8 mouse cellular contexts compared by ENCODE assay signal in the genomic region with DNA sequence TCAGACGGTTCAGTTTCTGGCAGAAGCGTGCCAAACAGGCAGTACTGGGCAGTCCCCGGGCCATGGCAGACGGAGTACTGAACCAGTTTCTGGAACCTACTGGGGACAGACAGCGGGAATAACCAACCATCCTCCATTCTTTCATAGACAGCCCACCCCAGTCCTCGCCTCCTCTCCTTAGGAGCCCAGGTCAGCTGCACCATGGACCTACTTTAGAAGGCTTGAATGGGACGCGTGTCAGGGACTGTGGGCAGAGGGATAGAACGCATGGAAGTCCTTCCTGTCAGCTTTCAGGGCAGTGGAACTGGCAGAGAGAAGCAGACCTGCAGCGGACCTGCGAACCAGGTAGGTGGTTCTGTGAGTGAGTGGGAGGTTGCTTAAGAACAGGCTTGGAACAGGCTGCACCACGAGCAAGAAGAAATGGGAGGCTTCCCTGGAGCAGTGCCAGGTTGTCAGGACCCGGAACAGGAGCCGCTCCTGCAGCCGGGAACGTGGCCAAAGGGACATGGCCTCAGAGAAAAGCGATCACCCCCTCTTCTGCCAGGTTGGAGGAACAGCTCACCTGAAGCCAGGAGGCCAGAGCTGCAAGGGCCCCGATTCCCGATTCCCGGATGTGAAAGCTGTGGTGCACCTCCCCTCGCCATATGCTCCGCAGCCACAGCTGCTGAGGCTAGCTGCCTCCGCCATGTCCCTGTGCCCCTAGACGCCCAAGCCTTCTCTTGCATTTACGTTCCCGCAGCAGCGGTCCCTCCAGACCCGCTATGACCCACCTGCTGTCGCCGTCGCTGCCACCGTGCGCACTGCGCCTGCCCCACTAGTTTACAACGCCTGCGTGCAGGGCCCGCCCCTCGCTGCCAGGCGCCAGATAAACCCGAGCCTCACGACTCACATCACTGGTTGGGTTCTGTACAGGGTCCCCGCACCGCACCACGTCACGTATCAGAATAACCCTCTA. TPM values are rescaled to one million over a fixed set of nuclear protein-coding genes. Genes with fewer than 3 reads are reported as not detected.
DNase-seq lines count a peak whose midpoint lies in the region; ATAC-seq and TF ChIP-seq lines count a peak whose summit lies in the region.

No protein-coding gene starts in this region.

- peaks cover 13% of the 10 kb centered on the region; the same call in 1 of the 2 replicates for H3K4me1 ChIP-seq in forebrain, embryonic 13.5 days
- H3K4me1 ChIP-seq in lung, embryonic 14.5 days (ENCODE audit: insufficient read depth) = no peaks in the 10 kb centered on the region

- ATAC-seq in forebrain, embryonic 13.5 days = peak; percentile 89
- ATAC-seq in lung, embryonic 14.5 days (ENCODE audit: insufficient read depth) = peak; percentile 68
- ATAC-seq in inflammation-experienced regulatory T-cells, adult 6 months = no peak

- H3K9me3 ChIP-seq in forebrain, embryonic 13.5 days (replicated peaks) = no peaks in the 10 kb centered on the region
- H3K9me3 ChIP-seq in lung, embryonic 14.5 days (ENCODE audit: low read depth, low read length) = no peaks in the 10 kb centered on the region

- no peaks in the 10 kb centered on the region for H3K36me3 ChIP-seq in forebrain, embryonic 13.5 days (ENCODE audit: poor library complexity, severe bottlenecking)
- no peaks in the 10 kb centered on the region for H3K36me3 ChIP-seq in lung, embryonic 14.5 days (ENCODE audit: insufficient read depth)

- H3K9ac ChIP-seq in forebrain, embryonic 13.5 days = peak overlapping the region; percentile 64
- peak overlapping the region; percentile 50 for H3K9ac ChIP-seq in lung, embryonic 14.5 days

- peak; percentile 43 for DNase-seq in MN1 (ENCODE audit: low spot score)
- DNase-seq in cerebellum, adult 11-12 months = peak; percentile 84
- DNase-seq in heart, postnatal 4 days = peak; percentile 74
- peak; percentile 70 to 75 for DNase-seq in layer of hippocampus, adult 8-10 months (ENCODE audit: low spot score in 2 of 2)
- peak; percentile 76 for DNase-seq in lung, embryonic 14.5 days
- DNase-seq in ovary, postnatal 10 days (ENCODE audit: low spot score) = peak; percentile 56

- WGBS in forebrain, embryonic 13.5 days = 15% methylated on average over 44 of the region's 45 CpGs
- WGBS in lung, embryonic 14.5 days = 12% methylated on average over 45 of the region's 45 CpGs

- no peak overlapping the region for H3K27ac ChIP-seq in forebrain, embryonic 13.5 days
- H3K27ac ChIP-seq in lung, embryonic 14.5 days (ENCODE audit: low read depth) = no peak overlapping the region

- no peak for TF ChIP-seq CTCF in lung, embryonic 14.5 days (IDR thresholded peaks at IDR 0.05; ENCODE audit: low read depth)

- peak overlapping the region; percentile 48 for H3K4me3 ChIP-seq in forebrain, embryonic 13.5 days
- peak overlapping the region; percentile 48 for H3K4me3 ChIP-seq in lung, embryonic 14.5 days (ENCODE audit: low read depth, low read length)

- peaks cover 40% of the 10 kb centered on the region for H3K27me3 ChIP-seq in forebrain, embryonic 13.5 days
- peaks cover 29% of the 10 kb centered on the region for H3K27me3 ChIP-seq in lung, embryonic 14.5 days (ENCODE audit: insufficient read depth, low read length)

- H3K4me2 ChIP-seq in forebrain, embryonic 13.5 days = peak overlapping the region; percentile 72
- peak overlapping the region; percentile 81 for H3K4me2 ChIP-seq in lung, embryonic 14.5 days

RNA-seq across cellular contexts. Expression of a gene that starts 6.9 kb away (rescaled TPM):
- 11.1 and 13.8 TPM in 2 replicates for polyA plus RNA-seq in forebrain, embryonic 13.5 days (2015; fragmentation: Nextera tagmentation; extraction: Ambion mirVana)
- total RNA-seq in heart, postnatal 4 days (2021) = 1 to 10 TPM; 3.8 to 4.1 TPM
- 100 to 1,000 TPM in 2 of 4 experiments, 10 to 100 TPM in 2; 80.6 to 117 (median 97.4) TPM for total RNA-seq in layer of hippocampus, adult 8-10 months (2022)
- polyA plus RNA-seq in lung, embryonic 14.5 days (2014; fragmentation: Nextera tagmentation; extraction: Ambion mirVana) = 6.2 and 8.0 TPM in 2 replicates
- 1 to 10 TPM in 2 of 3 experiments, under 1 TPM in 1; 0.21 to 5.3 (median 1.9) TPM for polyA plus RNA-seq in inflammation-experienced regulatory T-cells, adult 6 months (2017; shearing (Covaris generic))

RNA-seq across cellular contexts. Expression of a gene that starts 14.5 kb away (rescaled TPM):
- polyA plus RNA-seq in forebrain, embryonic 13.5 days (2015; fragmentation: Nextera tagmentation; extraction: Ambion mirVana) = 0.84 and 0.97 TPM in 2 replicates
- under 1 TPM; 0.27 to 0.36 TPM for total RNA-seq in heart, postnatal 4 days (2021)
- total RNA-seq in layer of hippocampus, adult 8-10 months (2022) = 1 to 10 TPM; 1.2 to 1.9 (median 1.6) TPM
- 1.6 and 1.7 TPM in 2 replicates for polyA plus RNA-seq in lung, embryonic 14.5 days (2014; fragmentation: Nextera tagmentation; extraction: Ambion mirVana)
- polyA plus RNA-seq in inflammation-experienced regulatory T-cells, adult 6 months (2017; shearing (Covaris generic)) = not detected

RNA-seq across cellular contexts. Expression of a gene that starts 15.1 kb away (rescaled TPM):
- 0.32 and 0.77 TPM in 2 replicates for polyA plus RNA-seq in forebrain, embryonic 13.5 days (2015; fragmentation: Nextera tagmentation; extraction: Ambion mirVana)
- total RNA-seq in heart, postnatal 4 days (2021) = not detected
- total RNA-seq in layer of hippocampus, adult 8-10 months (2022) = 1 to 10 TPM in 3 of 4 experiments, under 1 TPM in 1; 0.91 to 1.6 (median 1.4) TPM
- 0.31 and 0.42 TPM in 2 replicates for polyA plus RNA-seq in lung, embryonic 14.5 days (2014; fragmentation: Nextera tagmentation; extraction: Ambion mirVana)
- under 1 TPM in 1 of 3 experiments, not detected in 2; 0.27 TPM for polyA plus RNA-seq in inflammation-experienced regulatory T-cells, adult 6 months (2017; shearing (Covaris generic))

RNA-seq across cellular contexts. Expression of a gene that starts 43.0 kb away (rescaled TPM):
- polyA plus RNA-seq in forebrain, embryonic 13.5 days (2015; fragmentation: Nextera tagmentation; extraction: Ambion mirVana) = 32.7 and 34.3 TPM in 2 replicates
- total RNA-seq in heart, postnatal 4 days (2021) = 10 to 100 TPM; 30.9 to 35.4 TPM
- total RNA-seq in layer of hippocampus, adult 8-10 months (2022) = 10 to 100 TPM; 51.8 to 70.7 (median 60.0) TPM
- polyA plus RNA-seq in lung, embryonic 14.5 days (2014; fragmentation: Nextera tagmentation; extraction: Ambion mirVana) = 45.4 and 45.7 TPM in 2 replicates
- 10 to 100 TPM; 14.0 to 26.8 (median 17.8) TPM for polyA plus RNA-seq in inflammation-experienced regulatory T-cells, adult 6 months (2017; shearing (Covaris generic))

RNA-seq across cellular contexts. Expression of a gene that starts 45.2 kb away (rescaled TPM):
- 58.3 and 59.2 TPM in 2 replicates for polyA plus RNA-seq in forebrain, embryonic 13.5 days (2015; fragmentation: Nextera tagmentation; extraction: Ambion mirVana)
- total RNA-seq in heart, postnatal 4 days (2021) = 10 to 100 TPM; 17.5 to 20.9 TPM
- 10 to 100 TPM; 42.9 to 47.0 (median 45.1) TPM for total RNA-seq in layer of hippocampus, adult 8-10 months (2022)
- 47.4 and 51.4 TPM in 2 replicates for polyA plus RNA-seq in lung, embryonic 14.5 days (2014; fragmentation: Nextera tagmentation; extraction: Ambion mirVana)
- polyA plus RNA-seq in inflammation-experienced regulatory T-cells, adult 6 months (2017; shearing (Covaris generic)) = 10 to 100 TPM; 58.2 to 74.8 (median 67.4) TPM
